Mouse (Mus musculus) WW6 (cell line): ENCODE measurements around the gene Ccdc63.
A peak's percentile ranks its signal among the peaks of the same experiment; 100 is the strongest.

Experiments
- DNase-seq: peaks from one replicate; pipeline ENCODE4 v3.0.0-alpha.2; 2013; ENCODE audit warnings: low read depth, low spot score

The Ccdc63 gene

GRCm38 (mm10) chr5:122125211-122125760 is 15.3 kb downstream of the Ccdc63 start:
- no peak for DNase-seq

- no peak for DNase-seq
These were observed 24.4 kb downstream of the Ccdc63 start for GRCm38 (mm10) chr5:122116243-122116642.

- no peak for DNase-seq
These were observed 25.3 kb downstream of the Ccdc63 start for GRCm38 (mm10) chr5:122115266-122115763.

GRCm38 (mm10) chr5:122114176-122114575 is 26.4 kb downstream of the Ccdc63 start:
- DNase-seq, result no peak

GRCm38 (mm10) chr5:122113450-122113849 is 27.2 kb downstream of the Ccdc63 start:
- DNase-seq, result no peak

- DNase-seq, result no peak
These were observed 28.7 kb downstream of the Ccdc63 start for GRCm38 (mm10) chr5:122111933-122112248.

- no peak for DNase-seq
These were observed 29.3 kb downstream of the Ccdc63 start for GRCm38 (mm10) chr5:122111091-122111932.

GRCm38 (mm10) chr5:122110625-122111024 is 30.0 kb downstream of the Ccdc63 start:
- no peak for DNase-seq

GRCm38 (mm10) chr5:122109325-122110060 is 31.1 kb downstream of the Ccdc63 start:
- no peak for DNase-seq

- DNase-seq, result no peak
These were observed 32.5 kb downstream of the Ccdc63 start for GRCm38 (mm10) chr5:122108104-122108503.

- no peak for DNase-seq
These were observed 34.4 kb downstream of the Ccdc63 start for GRCm38 (mm10) chr5:122106212-122106611.

- DNase-seq, result no peak
These were observed 35.6 kb downstream of the Ccdc63 start for GRCm38 (mm10) chr5:122104981-122105380.

GRCm38 (mm10) chr5:122104201-122104600 is 36.4 kb downstream of the Ccdc63 start:
- DNase-seq, result no peak

GRCm38 (mm10) chr5:122103075-122103474 is 37.5 kb downstream of the Ccdc63 start:
- DNase-seq, result no peak

GRCm38 (mm10) chr5:122102476-122103050 is 38.1 kb downstream of the Ccdc63 start:
- no peak for DNase-seq

- DNase-seq, result no peak
These were observed 46.2 kb downstream of the Ccdc63 start for GRCm38 (mm10) chr5:122094439-122094838.

- DNase-seq, result no peak
These were observed 46.9 kb downstream of the Ccdc63 start for GRCm38 (mm10) chr5:122093734-122094133.

GRCm38 (mm10) chr5:122092794-122093193 is 47.8 kb downstream of the Ccdc63 start:
- DNase-seq, result no peak

- DNase-seq, result no peak
These were observed 49.6 kb downstream of the Ccdc63 start for GRCm38 (mm10) chr5:122091070-122091469.

- no peak for DNase-seq
These were observed 51.0 kb downstream of the Ccdc63 start for GRCm38 (mm10) chr5:122089664-122090063.

- DNase-seq, result peak; percentile 67
These were observed 51.7 kb downstream of the Ccdc63 start for GRCm38 (mm10) chr5:122088917-122089316.

- DNase-seq, result no peak
These were observed 54.5 kb downstream of the Ccdc63 start for GRCm38 (mm10) chr5:122086121-122086520.
